Mouse (Mus musculus) MEL (cell line): ENCODE results near the gene Endov.

ENCODE experiments used
- EP300 ChIP-seq, 2 experiments: IDR thresholded peaks; 2 replicates each; pipeline ENCODE4 v1.6.1; 2011; ENCODE audit warnings: improper control_type of control experiment in 2 of 2, low read length in 2 of 2, low read depth in 1 of 2, mild to moderate bottlenecking in 1 of 2
- POLR2AphosphoS2 ChIP-seq: IDR thresholded peaks from 2 replicates; pipeline ENCODE4 v1.6.1; 2011; ENCODE audit warnings: low read length, improper control_type of control experiment
- USF2 ChIP-seq, 2 experiments: IDR thresholded peaks; 2 replicates each; pipeline ENCODE4 v1.6.1; 2011 to 2012; ENCODE audit warnings: improper control_type of control experiment in 2 of 2, low read length in 2 of 2, borderline replicate concordance in 1 of 2, inconsistent platforms in 1 of 2, low read depth in 1 of 2, mild to moderate bottlenecking in 1 of 2; ENCODE audit not compliant: insufficient read depth in 1 of 2
- ZC3H11A ChIP-seq: IDR thresholded peaks from 2 replicates; pipeline ENCODE4 v1.6.1; 2012; ENCODE audit warnings: low read depth, mild to moderate bottlenecking, inconsistent platforms, low read length, improper control_type of control experiment

- TF ChIP-seq POLR2AphosphoS2 (no peak), ZC3H11A (no peak), USF2 (IDR thresholded peaks at IDR 0.05; ENCODE audit: borderline replicate concordance in 1 of 2, insufficient read depth in 1 of 2, low read depth in 1 of 2, low read length in 2 of 2) (no peak), EP300 (IDR thresholded peaks at IDR 0.05; ENCODE audit: low read depth in 1 of 2, low read length in 2 of 2) (no peak)
Observed at GRCm38 (mm10) chr11:119546496-119547182, 55.5 kb downstream of the Endov start.
